Mouse (Mus musculus) kidney, adult 2 months (tissue): ENCODE results near the gene Slc24a2.

Experiments
- CTCF ChIP-seq: fragments of 200-500 bp; conservative IDR thresholded peaks from 2 replicates; pipeline ENCODE4 v1.5.1; 2011; ENCODE audit warnings: low read depth, mild to moderate bottlenecking, control low read depth, low read length, moderate library complexity, mixed read lengths; ENCODE audit not compliant: insufficient read depth, insufficient read length
- POLR2A ChIP-seq: fragments of 200-500 bp; IDR thresholded peaks from one replicate; pipeline ENCODE4 v1.6.1; 2011; ENCODE audit warnings: low read depth, low read length, control low read depth

GRCm38 (mm10) chr4:87119758-87120157, 110.5 kb downstream of the Slc24a2 start:
- TF ChIP-seq POLR2A (no peak), CTCF (no peak)
